Mouse (Mus musculus) ovary, postnatal 36 days (tissue): ENCODE data around the gene Gm49387.
A peak's percentile ranks its signal among the peaks of the same experiment; 100 is the strongest.

Experiments used
- DNase-seq: peaks from one replicate; pipeline ENCODE4 v3.0.0; 2022; ENCODE audit warnings: low spot score, mixed read lengths

The Gm49387 gene

GRCm38 (mm10) chr14:31640346-31640889, at the start of gene Gm49387:
TSS of gene Gm49387 (minus strand) at chr14:31640878.
- DNase-seq: no peak

DNA sequence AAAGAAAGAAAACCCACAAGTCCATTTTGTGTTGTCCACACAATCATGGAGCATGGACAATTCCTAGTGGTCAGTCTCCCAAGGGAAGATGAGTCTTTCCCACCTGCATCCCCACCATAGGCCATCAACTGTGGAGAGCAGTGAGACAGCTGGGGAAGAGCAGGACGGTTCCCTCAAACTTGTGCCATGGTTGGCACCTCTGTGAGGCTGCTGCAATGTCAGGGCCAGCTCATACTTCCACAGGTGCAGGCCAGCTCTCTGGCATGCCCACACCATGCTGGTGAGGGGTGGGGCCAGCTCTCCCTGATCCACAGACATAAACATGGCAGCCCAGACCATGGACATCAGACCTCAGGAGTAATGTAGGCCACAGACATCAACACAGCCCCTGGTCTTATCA, 45.6 kb upstream of the Gm49387 start:
- DNase-seq: no peak

DNA sequence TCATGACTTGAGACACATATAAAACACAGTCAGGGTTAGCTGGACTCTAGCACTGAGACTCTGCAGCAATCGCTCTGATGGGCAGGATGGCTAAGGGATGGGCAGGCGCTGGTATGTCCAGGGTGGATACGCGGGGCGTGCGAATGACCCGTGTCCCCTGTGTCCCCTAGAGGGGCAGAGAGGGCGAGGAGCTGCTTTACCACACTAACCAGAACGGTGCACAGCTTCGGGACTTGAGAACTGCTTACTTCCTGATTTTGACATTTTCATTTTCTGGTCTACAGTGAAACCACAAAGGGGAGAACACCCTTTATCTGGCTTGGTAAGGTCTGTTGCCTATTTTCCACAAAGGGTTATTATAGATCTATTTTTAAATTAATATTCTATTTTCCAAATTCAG, 45.0 kb upstream of the Gm49387 start:
- no peak for DNase-seq

DNA sequence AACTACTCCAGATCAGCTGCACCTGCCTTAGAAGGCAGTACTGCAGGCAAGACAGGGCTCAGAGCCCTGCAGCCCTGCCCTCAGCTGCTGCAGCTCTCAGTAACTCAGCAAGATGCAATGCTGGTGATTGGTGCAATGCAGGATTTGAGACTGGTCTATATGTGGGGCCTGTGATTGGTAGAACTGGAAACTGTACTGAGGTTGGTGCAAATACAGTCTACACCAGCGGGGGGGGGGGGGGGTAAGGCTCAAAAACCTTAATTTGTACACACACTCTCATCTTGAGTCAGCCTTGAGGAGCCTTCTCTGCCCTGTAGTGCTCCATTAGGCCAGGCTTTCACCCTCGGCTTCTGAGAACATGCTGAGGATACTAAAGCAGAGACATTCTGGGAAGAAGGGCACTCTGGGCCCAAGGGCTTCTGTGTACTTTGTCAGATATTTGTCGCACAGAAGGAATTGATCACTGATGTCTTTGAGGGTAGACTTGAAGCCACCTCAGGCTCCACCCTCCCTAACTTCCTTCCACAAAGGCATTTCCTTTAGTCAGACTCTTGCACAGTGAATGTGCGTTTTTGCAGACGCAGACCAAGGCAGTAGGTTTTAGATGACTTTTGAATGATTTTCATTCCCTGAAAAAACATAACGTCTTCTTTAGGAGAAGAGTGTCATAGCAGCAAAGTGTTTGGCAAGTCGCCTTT, 43.8 kb upstream of the Gm49387 start:
- DNase-seq: no peak

GRCm38 (mm10) chr14:31683610-31684009, 42.9 kb upstream of the Gm49387 start:
- DNase-seq: no peak

- DNase-seq: no peak
Observed at GRCm38 (mm10) chr14:31681931-31682555, 41.4 kb upstream of the Gm49387 start.

DNA sequence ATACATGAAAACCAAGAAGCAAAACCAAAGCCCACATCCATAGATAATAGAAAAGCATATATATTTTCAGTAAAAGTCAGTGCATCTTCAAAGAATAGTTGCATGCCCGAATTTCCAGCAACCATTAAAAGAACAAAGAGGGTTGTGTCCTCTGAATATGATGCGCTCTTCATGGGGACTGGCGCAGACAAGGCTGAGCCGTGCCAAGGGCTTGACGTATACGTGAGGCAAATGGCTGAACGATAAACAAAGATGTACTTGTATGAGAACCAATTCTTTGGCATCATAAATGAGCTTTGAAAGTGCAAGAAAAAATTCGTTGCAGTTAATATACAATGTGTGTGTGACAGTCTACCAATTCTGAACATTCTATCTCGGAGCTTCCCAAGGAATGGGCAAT, 40.6 kb upstream of the Gm49387 start:
- DNase-seq: no peak

DNA sequence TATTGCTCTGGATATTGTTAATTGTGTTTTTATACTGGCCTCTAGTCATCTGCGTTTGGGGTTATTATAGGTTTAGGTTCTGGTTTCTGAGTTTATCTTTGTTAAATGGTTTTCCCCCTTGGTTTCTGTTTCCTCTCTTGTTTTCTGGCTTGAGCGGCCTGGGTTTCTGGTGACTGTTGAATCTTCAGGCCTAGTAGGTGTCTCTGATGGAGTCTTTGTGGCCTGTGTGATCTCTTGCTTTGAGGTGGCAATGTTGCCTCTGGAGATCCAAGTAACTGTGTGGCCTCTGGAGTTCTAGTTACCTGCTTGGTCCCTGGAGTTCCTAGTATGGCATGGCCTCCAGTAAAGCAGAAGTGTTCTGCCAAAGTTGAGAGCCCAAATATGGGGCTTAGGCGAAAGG, 40.0 kb upstream of the Gm49387 start:
- DNase-seq: no peak

DNA sequence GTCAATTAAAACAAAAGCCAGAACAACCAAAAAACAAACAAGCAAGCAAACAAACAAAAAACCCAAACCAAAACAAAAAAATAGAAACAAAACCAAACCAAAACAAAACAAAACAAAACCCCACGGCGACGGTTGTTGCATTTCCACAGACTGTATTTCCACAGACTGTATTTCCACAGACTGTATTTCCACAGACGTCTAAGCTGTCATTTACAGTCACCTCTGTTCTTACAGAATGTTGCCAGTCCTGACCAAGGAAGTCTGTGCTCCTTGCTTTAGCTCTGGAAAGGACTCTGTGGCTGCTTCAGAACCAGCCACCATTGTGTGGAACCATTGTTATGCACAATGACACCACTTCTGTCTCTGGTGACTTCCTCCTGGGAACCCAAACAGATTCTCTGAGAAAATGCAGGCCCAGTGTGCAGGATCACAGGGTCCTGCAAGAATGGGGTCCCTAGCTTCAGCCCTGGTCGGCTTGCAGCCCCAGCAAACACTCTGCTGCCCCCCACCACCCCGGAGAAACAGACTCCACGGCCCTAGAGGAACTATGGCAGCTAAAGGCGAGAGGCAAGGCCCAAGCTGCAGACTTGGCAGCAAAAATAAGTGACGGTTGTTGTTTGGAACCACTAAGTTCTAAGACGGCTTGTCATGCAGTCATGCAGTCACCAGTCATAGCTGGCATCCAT, 31.1 kb upstream of the Gm49387 start:
- no peak for DNase-seq

GRCm38 (mm10) chr14:31669642-31670490, 29.2 kb upstream of the Gm49387 start:
- no peak for DNase-seq

- DNase-seq: peak; percentile 50
Observed at GRCm38 (mm10) chr14:31669161-31669611, 28.5 kb upstream of the Gm49387 start.

GRCm38 (mm10) chr14:31668326-31668725, 27.6 kb upstream of the Gm49387 start:
- no peak for DNase-seq

DNA sequence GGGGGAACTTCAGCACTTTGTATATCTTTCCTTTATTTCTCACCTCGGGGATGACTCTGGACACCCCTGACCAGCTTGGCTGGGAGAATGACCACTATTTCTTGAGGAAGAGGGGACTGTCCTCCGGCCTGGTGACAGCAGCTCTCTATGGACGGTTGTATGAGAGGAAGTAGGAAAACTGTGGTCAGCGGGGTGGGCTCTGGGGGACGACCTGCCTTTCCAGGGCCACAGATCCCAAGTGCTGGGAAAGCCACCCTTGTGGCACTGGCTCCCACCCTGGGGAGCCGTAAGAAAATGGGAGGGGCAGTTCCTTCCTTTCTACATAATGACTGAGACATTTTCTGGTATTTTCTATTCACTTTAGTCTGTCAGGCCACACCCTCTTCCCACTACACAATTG, 27.1 kb upstream of the Gm49387 start:
- no peak for DNase-seq

GRCm38 (mm10) chr14:31666931-31667705, 26.4 kb upstream of the Gm49387 start:
- DNase-seq: no peak

DNA sequence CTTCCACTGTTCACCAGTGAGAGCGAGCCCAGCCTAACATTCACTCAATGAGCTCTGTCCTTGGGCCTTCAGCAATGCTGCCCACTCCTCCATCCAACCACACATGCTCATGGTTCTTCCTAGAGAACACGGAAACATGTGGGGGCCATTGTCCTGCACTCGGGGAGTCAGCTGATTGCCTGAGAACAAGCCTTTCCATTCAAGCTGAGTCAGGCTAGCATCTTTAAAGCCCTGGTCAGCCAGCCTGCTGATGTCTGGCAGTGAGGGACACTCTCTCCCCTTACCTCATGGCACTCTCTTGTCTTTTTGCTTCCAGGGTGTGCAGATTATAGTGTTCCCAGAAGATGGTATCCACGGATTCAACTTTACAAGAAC, 24.9 kb upstream of the Gm49387 start:
- DNase-seq: no peak

DNA sequence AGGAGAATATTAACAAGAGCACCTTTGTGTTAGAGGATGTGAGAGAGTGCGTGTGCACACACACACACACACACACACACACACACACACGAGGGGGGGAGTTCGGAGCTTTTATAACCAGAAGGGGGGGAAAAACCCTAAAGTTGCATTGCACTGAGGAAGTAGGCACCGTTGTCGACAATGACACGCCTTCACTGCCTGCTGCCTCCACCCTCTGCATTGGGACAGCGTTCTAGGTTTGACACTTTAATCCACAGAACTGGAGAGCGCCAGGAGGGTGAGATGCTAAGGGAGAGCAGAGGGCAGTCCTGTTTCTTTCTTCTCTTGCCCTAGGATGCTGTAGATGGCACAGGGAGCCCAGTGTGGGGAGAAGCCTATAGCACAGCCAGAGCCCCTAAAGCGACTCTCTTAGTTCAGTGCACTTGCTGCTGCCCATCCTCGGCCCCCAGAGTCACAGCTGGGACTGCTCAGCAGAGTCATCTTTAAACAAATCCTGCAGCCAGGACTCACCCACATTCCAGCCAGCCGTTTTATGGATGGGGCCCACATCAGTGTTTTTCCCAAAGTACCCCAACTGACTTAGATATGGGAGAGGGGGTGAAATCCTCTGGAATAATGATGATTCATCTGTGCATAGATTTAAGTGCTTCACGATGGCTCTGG, 24.4 kb upstream of the Gm49387 start:
- DNase-seq: no peak

- DNase-seq: no peak
Observed at GRCm38 (mm10) chr14:31664100-31664902, 23.6 kb upstream of the Gm49387 start.

- DNase-seq: no peak
Observed at GRCm38 (mm10) chr14:31663376-31664099, 22.9 kb upstream of the Gm49387 start.

DNA sequence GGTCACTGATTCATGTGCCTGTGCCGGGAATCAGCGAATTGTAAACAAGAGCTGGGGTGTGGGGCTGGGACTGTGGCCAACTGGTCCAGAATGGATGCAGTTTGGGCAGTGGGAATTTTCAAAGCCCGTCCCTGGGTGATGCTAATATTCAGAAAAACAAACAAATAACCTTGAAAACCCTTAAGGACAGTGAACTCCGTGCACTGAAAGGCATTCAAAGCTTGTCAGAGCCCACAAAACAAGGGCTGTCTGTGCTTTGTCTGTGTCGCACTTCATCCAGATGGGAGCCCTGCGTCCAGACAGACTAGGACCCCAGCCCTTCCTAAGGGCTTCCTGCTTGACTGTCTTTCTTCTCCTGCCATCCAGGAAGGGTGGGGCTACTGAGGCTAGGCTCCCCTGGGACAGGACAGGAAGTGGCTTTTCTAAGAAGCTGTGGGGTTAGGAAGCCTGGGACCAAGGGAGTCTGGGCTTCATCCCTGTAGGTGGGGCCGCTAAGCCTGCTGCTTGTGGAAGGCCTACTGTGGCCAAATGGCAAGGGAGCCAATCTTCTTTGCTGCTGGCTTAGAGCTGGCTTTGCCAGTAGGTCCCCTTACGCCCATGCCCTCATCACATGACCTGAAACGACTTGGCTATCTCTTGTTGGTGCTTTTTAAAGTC, 22.0 kb upstream of the Gm49387 start:
- DNase-seq: peak; percentile 52
